Mouse (Mus musculus) kidney, embryonic 16.5 days (tissue): ENCODE measurements at regions not wholly inside any gene's neighbourhood (a gene's known extent, or its start where the extent isn't known, plus 50 kb on each side); places are given as distances from the start of the nearest gene placed in this dataset.

Source experiments
- ATAC-seq: fragments of 200-750 bp; cut with Nextera tagmentation; 2 replicates; pipeline ENCODE4 v1.8.0; 2017; ENCODE audit warnings: moderate TSS enrichment; ENCODE audit not compliant: low FRiP score, low TSS enrichment
- H3K27ac ChIP-seq: fragments of 300-500 bp; sonication (generic); 2 replicates; pipeline ENCODE4 v1.5.1; 2014; ENCODE audit warnings: low read length
- H3K27me3 ChIP-seq: fragments of 300-500 bp; sonication (generic); 2 replicates; pipeline ENCODE4 v1.6.1; 2014; ENCODE audit warnings: low read length, control low read depth, mixed read lengths; ENCODE audit not compliant: insufficient read depth
- H3K36me3 ChIP-seq: fragments of 300-500 bp; sonication (generic); 2 replicates; pipeline ENCODE4 v1.6.1; 2014; ENCODE audit warnings: low read length, control low read depth, mixed read lengths; ENCODE audit not compliant: insufficient read depth
- H3K4me1 ChIP-seq: fragments of 300-500 bp; sonication (generic); 2 replicates; pipeline ENCODE4 v1.6.1; 2014; ENCODE audit warnings: low read length, control low read depth, mixed read lengths; ENCODE audit not compliant: insufficient read depth
- H3K4me2 ChIP-seq: fragments of 300-500 bp; sonication (generic); replicated peaks from 2 replicates; pipeline ENCODE4 v1.6.1; 2014; ENCODE audit warnings: low read depth, low read length
- H3K4me3 ChIP-seq: fragments of 300-500 bp; sonication (generic); 2 replicates; pipeline ENCODE4 v1.5.1; 2014; ENCODE audit warnings: mild to moderate bottlenecking, low read length
- H3K9ac ChIP-seq: fragments of 300-500 bp; sonication (generic); replicated peaks from 2 replicates; pipeline ENCODE4 v1.6.1; 2014; ENCODE audit warnings: low read length
- H3K9me3 ChIP-seq: fragments of 300-500 bp; sonication (generic); 2 replicates; pipeline ENCODE4 v1.6.1; 2016; ENCODE audit warnings: low read length, control low read depth
- WGBS: fragments of 180-500 bp; shearing (Covaris S2); extraction: QIAGEN DNeasy Blood & Tissue Kit; methylation state at CpG from one replicate; pipeline ENCODE4 v1.1.7; 2014; 5-methylcytosine and 5-hydroxymethylcytosine counted together

DNA sequence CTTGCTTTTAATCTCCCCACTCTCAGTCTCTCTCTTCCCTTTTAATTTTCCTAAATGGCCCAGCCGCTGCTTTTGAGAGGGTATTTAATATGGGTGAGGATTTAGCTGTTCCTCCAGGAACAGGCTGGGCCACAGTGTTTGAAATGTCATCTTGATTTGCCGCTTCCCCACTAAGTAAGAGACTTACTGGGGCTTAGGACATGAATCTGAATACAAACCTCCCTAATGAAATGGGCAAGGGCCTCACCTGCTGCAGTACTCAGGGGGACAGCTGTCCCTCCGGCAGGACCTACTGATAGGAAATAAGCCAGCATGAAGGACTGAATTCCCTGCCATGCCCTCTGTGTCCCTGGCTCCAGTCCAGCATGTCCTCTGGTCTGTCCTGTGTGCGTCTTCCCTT is 50.6 kb upstream of the Prr23a1 start:
- no peak overlapping the region for H3K9ac ChIP-seq
- H3K27me3 ChIP-seq = no peaks in the 10 kb centered on the region
- no peak overlapping the region for H3K4me2 ChIP-seq
- no peaks in the 10 kb centered on the region for H3K36me3 ChIP-seq
- no peaks in the 10 kb centered on the region for H3K4me1 ChIP-seq
- no peak overlapping the region for H3K4me3 ChIP-seq
- no peaks in the 10 kb centered on the region for H3K9me3 ChIP-seq
- no peak for ATAC-seq
- WGBS = 76% methylated on average over 4 of the region's 4 CpGs
- H3K27ac ChIP-seq = no peak overlapping the region

DNA sequence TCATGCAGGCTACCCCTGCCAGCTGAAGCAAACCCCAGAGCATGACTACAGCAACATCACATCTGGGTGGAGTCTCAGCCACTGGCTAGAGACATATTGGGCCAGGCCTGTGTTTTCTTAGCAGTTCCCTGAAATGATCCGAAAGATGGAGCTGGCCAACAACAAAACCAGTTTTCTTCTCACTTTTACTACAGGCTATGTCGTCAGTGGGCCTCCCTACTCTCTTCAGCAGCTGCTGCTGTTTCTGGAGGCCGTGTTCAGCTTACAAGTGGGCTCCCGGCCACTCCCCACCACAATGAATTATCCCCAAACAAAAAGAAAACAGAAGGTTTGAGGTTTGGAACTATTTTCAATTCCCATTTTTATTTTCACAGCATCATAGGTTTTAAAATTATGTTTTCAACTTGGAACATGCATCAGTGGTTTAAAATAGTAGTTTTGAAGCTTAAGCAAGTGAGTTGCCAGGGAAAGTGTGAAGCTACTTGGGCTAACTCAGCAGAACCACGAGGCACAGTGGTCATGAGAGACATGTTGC is 68.6 kb upstream of the Prr23a1 start:
- 59% methylated on average over 5 of the region's 5 CpGs for WGBS
- Histone ChIP-seq H3K4me3 (no peak overlapping the region), H3K9ac (no peak overlapping the region), H3K27ac (no peak overlapping the region), H3K4me2 (no peak overlapping the region), H3K4me1 (no peaks in the 10 kb centered on the region), H3K36me3 (no peaks in the 10 kb centered on the region), H3K27me3 (no peaks in the 10 kb centered on the region), H3K9me3 (no peaks in the 10 kb centered on the region)
- no peak for ATAC-seq

DNA sequence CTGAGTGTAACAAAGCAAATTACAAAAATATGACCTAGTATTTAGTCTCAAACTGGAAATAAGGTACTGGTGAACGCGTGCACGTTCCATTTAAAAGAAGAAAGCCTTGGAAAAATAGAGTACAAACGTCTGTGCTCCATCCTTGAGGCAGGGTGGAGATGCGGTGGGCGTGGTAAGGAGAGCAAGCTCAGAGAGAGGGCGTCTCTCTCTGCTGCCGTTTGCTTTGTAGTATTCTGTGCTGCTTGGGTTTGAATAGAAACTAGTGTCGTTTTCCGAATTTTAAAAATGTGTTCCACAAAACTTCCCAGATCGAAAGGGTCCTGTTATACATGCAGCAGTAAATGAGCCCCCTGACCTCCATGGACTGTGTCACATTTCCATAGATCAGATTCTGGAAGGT is 69.1 kb upstream of the Prr23a1 start:
- 85% methylated on average over 11 of the region's 11 CpGs for WGBS
- no peaks in the 10 kb centered on the region for H3K4me1 ChIP-seq
- H3K27me3 ChIP-seq = no peaks in the 10 kb centered on the region

GRCm38 (mm10) chr9:98754764-98755163 is 87.5 kb upstream of the Prr23a1 start:
- no peaks in the 10 kb centered on the region for H3K36me3 ChIP-seq
- no peaks in the 10 kb centered on the region for H3K9me3 ChIP-seq
- ATAC-seq = no peak
- no peaks in the 10 kb centered on the region for H3K27me3 ChIP-seq
- no peak overlapping the region for H3K4me3 ChIP-seq
- H3K27ac ChIP-seq = no peak overlapping the region
- 84% methylated on average over 4 of the region's 4 CpGs for WGBS
- H3K4me1 ChIP-seq = no peaks in the 10 kb centered on the region
- H3K4me2 ChIP-seq = no peak overlapping the region
- no peak overlapping the region for H3K9ac ChIP-seq

More for the DNA sequence above, 69.1 kb upstream of the Prr23a1 start:
- no peak overlapping the region for H3K4me3 ChIP-seq
- H3K36me3 ChIP-seq = no peaks in the 10 kb centered on the region
- ATAC-seq = no peak
- H3K4me2 ChIP-seq = no peak overlapping the region
- H3K9ac ChIP-seq = no peak overlapping the region
- no peak overlapping the region for H3K27ac ChIP-seq
- no peaks in the 10 kb centered on the region for H3K9me3 ChIP-seq

- H3K4me3 ChIP-seq = no peak overlapping the region
- H3K36me3 ChIP-seq = no peaks in the 10 kb centered on the region
- no peak overlapping the region for H3K4me2 ChIP-seq
- ATAC-seq = peak; percentile 49; the same call in 1 of the 2 replicates
- no peak overlapping the region for H3K27ac ChIP-seq
- H3K27me3 ChIP-seq = no peaks in the 10 kb centered on the region
- H3K9ac ChIP-seq = no peak overlapping the region
- no peaks in the 10 kb centered on the region for H3K4me1 ChIP-seq
- 74% methylated on average over 6 of the region's 6 CpGs for WGBS
- H3K9me3 ChIP-seq = no peaks in the 10 kb centered on the region
These were observed 88.8 kb upstream of the Prr23a1 start for GRCm38 (mm10) chr9:98753356-98753953.

DNA sequence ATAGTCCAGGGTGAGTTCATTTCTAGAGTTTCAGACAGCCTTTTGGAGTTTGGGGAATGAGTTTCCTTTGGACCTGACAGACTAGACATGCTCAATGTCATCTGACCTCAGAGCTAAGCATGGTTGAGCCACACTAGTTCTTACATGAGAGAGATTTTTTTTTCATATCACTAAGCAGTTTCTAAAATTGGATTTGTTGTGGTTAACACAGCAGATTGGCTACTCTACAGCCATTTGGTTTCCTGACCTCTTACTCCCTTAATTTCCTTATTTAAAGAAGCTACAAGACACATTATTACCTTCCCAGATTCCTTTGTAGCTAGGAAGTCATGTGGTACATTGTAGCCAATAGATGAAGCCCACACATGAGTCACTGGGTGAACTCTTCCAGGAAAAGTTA is 98.5 kb upstream of the Prr23a1 start:
- H3K36me3 ChIP-seq = no peaks in the 10 kb centered on the region
- no peak overlapping the region for H3K4me2 ChIP-seq
- H3K4me3 ChIP-seq = no peak overlapping the region
- no peak overlapping the region for H3K27ac ChIP-seq
- H3K27me3 ChIP-seq = no peaks in the 10 kb centered on the region
- H3K4me1 ChIP-seq = no peaks in the 10 kb centered on the region
- no peak for ATAC-seq
- no peaks in the 10 kb centered on the region for H3K9me3 ChIP-seq
- H3K9ac ChIP-seq = no peak overlapping the region

GRCm38 (mm10) chr9:98727276-98727860 is 114.9 kb upstream of the Prr23a1 start:
- no peak overlapping the region for H3K4me3 ChIP-seq
- H3K36me3 ChIP-seq = no peaks in the 10 kb centered on the region
- H3K4me1 ChIP-seq = peaks cover 5% of the 10 kb centered on the region; the same call in 1 of the 2 replicates
- H3K27me3 ChIP-seq = no peaks in the 10 kb centered on the region
- 52% methylated on average over 5 of the region's 5 CpGs for WGBS
- H3K9ac ChIP-seq = no peak overlapping the region
- peaks cover 5% of the 10 kb centered on the region for H3K9me3 ChIP-seq
- ATAC-seq = no peak
- H3K4me2 ChIP-seq = no peak overlapping the region
- no peak overlapping the region for H3K27ac ChIP-seq

- Histone ChIP-seq H3K4me2 (no peak overlapping the region), H3K4me1 (peaks cover 5% of the 10 kb centered on the region; the same call in 1 of the 2 replicates), H3K27ac (no peak overlapping the region), H3K4me3 (no peak overlapping the region), H3K36me3 (no peaks in the 10 kb centered on the region), H3K9me3 (no peaks in the 10 kb centered on the region; the same call in 1 of the 2 replicates), H3K27me3 (no peaks in the 10 kb centered on the region), H3K9ac (no peak overlapping the region)
- WGBS = 43% methylated on average over 5 of the region's 5 CpGs
- ATAC-seq = 0 out of 2 replicates have a peak, but pooled peaks have one; percentile 32
These were observed 115.7 kb upstream of the Prr23a1 start for GRCm38 (mm10) chr9:98726638-98727037.

- Histone ChIP-seq H3K36me3 (no peaks in the 10 kb centered on the region), H3K27ac (0 out of 2 replicates have a peak overlapping the region, but pooled peaks have one; percentile 34), H3K9me3 (peaks cover 7% of the 10 kb centered on the region; the same call in 1 of the 2 replicates), H3K4me1 (peaks cover 5% of the 10 kb centered on the region; the same call in 1 of the 2 replicates), H3K27me3 (no peaks in the 10 kb centered on the region), H3K4me2 (no peak overlapping the region), H3K4me3 (no peak overlapping the region), H3K9ac (no peak overlapping the region)
- ATAC-seq = no peak; the same call in 1 of the 2 replicates
- WGBS = 35% methylated on average over 3 of the region's 3 CpGs
These were observed 119.4 kb upstream of the Prr23a1 start for GRCm38 (mm10) chr9:98722885-98723284.

DNA sequence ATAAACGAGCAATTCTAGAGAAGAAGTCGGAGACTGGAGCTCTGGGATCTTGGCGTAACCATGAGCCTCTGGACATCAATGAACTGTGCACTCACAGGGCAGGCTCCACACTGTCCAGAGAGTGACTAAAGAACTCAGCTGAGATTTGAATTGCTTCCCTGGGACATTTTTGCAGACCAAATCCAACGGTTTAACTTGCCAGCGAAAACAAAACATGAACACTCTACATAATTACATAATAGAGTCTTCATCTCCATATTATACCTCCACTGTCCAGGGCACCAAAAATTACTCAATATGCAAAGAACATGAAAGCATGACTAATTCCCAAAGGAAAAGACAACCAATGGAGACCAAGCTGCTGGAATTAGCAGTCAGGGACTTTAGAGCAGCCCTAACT is 119.9 kb upstream of the Mrps22 start:
- Histone ChIP-seq H3K36me3 (no peaks in the 10 kb centered on the region), H3K27me3 (no peaks in the 10 kb centered on the region), H3K9ac (no peak overlapping the region), H3K9me3 (peaks cover 7% of the 10 kb centered on the region; the same call in 1 of the 2 replicates), H3K4me2 (no peak overlapping the region), H3K4me3 (no peak overlapping the region), H3K27ac (no peak overlapping the region), H3K4me1 (peaks cover 5% of the 10 kb centered on the region; the same call in 1 of the 2 replicates)
- WGBS = 86% methylated on average over 5 of the region's 5 CpGs
- no peak for ATAC-seq
